Mouse (Mus musculus) liver, postnatal 0 days (tissue): ENCODE results near the gene Bcl2l11.

Source experiments
- CTCF ChIP-seq: sonication (generic); IDR thresholded peaks from 2 replicates; pipeline ENCODE4 v1.5.1; 2016; ENCODE audit warnings: antibody characterized with exemption, low read depth
- EP300 ChIP-seq: IDR thresholded peaks from 2 replicates; pipeline ENCODE4 v1.6.1; 2016; ENCODE audit warnings: antibody characterized with exemption, low read depth, mild to moderate bottlenecking

- TF ChIP-seq CTCF (no peak), EP300 (no peak)
These were observed 49.8 kb downstream of the Bcl2l11 start for GRCm38 (mm10) chr2:128175625-128176024.
